ENCODE assay signal across 22 mouse cellular contexts in genomic region chr12:85381570-85381969, GRCm38 (mm10). TPM values are rescaled to one million over a fixed set of nuclear protein-coding genes. Genes with fewer than 3 reads are reported as not detected.
DNase-seq lines count a peak whose midpoint lies in the region; ATAC-seq and TF ChIP-seq lines count a peak whose summit lies in the region.
"Had no signal": no experiment of that assay in that cellular context is flagged by ENCODE, and none has a peak within 500 bp of the region (broad histone marks: within the 10 kb centered on the region; RNA-seq: fewer than 3 reads in every experiment).

No protein-coding gene starts in this region.

- no peaks in the 10 kb centered on the region for H3K36me3 ChIP-seq in lung, postnatal 0 days (ENCODE audit: insufficient read depth, low read length)
- H3K36me3 ChIP-seq in macrophage (ENCODE audit: inconsistent target): no peaks in the 10 kb centered on the region
- no peaks in the 10 kb centered on the region for H3K36me3 ChIP-seq in hindbrain, embryonic 16.5 days (ENCODE audit: control insufficient read depth, insufficient read depth, low read length)
- H3K36me3 ChIP-seq: embryonic facial prominence, embryonic 12.5 days; forebrain, embryonic 15.5 days; heart, embryonic 10.5 days; heart, embryonic 15.5 days; hindbrain, embryonic 10.5 days had no signal

- peak overlapping the region; percentile 49; the same call in 1 of the 2 replicates for H3K27ac ChIP-seq in lung, postnatal 0 days (ENCODE audit: low read length)
- H3K27ac ChIP-seq in bone marrow, adult 2 months (ENCODE audit: control insufficient read depth, insufficient read depth, low read depth, low read length, poor library complexity): peak overlapping the region; percentile 47; the same call in 1 of the 2 replicates
- peak overlapping the region; percentile 94 for H3K27ac ChIP-seq in macrophage
- H3K27ac ChIP-seq in hindbrain, embryonic 16.5 days (ENCODE audit: low read depth, low read length): no peak overlapping the region
- H3K27ac ChIP-seq: embryonic facial prominence, embryonic 12.5 days; forebrain, embryonic 15.5 days; heart, embryonic 10.5 days; heart, embryonic 15.5 days; hindbrain, embryonic 10.5 days; hindbrain, embryonic 14.5 days had no signal

- WGBS in lung, postnatal 0 days: 62% methylated on average over 6 of the region's 6 CpGs
- WGBS in bone marrow, adult 2 months: 59% methylated on average over 6 of the region's 6 CpGs
- WGBS in macrophage (ENCODE audit: missing documents): 32% methylated on average over 5 of the region's 6 CpGs
- WGBS in hindbrain, embryonic 16.5 days: 90% methylated on average over 6 of the region's 6 CpGs

- no peak overlapping the region for H3K4me2 ChIP-seq in lung, postnatal 0 days (replicated peaks; ENCODE audit: low read depth, low read length)
- no peak overlapping the region for H3K4me2 ChIP-seq in hindbrain, embryonic 16.5 days (ENCODE audit: low read length)
- H3K4me2 ChIP-seq: embryonic facial prominence, embryonic 12.5 days; forebrain, embryonic 15.5 days; heart, embryonic 15.5 days; hindbrain, embryonic 14.5 days had no signal

- peaks cover 9% of the 10 kb centered on the region; the same call in 1 of the 2 replicates for H3K4me1 ChIP-seq in lung, postnatal 0 days (ENCODE audit: insufficient read depth, low read depth, low read length)
- no peaks in the 10 kb centered on the region; the same call in none of the 2 replicates for H3K4me1 ChIP-seq in bone marrow, adult 2 months (ENCODE audit: control insufficient read depth, insufficient read depth, low read length)
- H3K4me1 ChIP-seq in hindbrain, embryonic 16.5 days (ENCODE audit: control insufficient read depth, insufficient read depth, low read depth, low read length): no peaks in the 10 kb centered on the region
- H3K4me1 ChIP-seq: embryonic facial prominence, embryonic 12.5 days; forebrain, embryonic 15.5 days; hindbrain, embryonic 10.5 days had no signal

- DNase-seq in lung, postnatal 0 days (ENCODE audit: low spot score): peak; percentile 68
- no peak for DNase-seq in lung, postnatal 14 days
- no peak for DNase-seq in adrenal gland, adult 8-10 months
- no peak for DNase-seq in urinary bladder, adult 18-20 months (ENCODE audit: low spot score in 2 of 2)
- DNase-seq: adrenal gland, postnatal 25 days; cerebellum, adult 11-12 months; cerebellum, adult 9-10 months; cerebellum, postnatal 25 days; gastrocnemius, postnatal 36 days; heart, adult 18-20 months had no signal

- H3K79me2 ChIP-seq in macrophage (ENCODE audit: inconsistent target): no peaks in the 10 kb centered on the region

- no peak overlapping the region for H3K4me3 ChIP-seq in lung, postnatal 0 days (ENCODE audit: low read depth, low read length)
- H3K4me3 ChIP-seq in bone marrow, adult 2 months (replicated peaks; ENCODE audit: control insufficient read depth, low read depth, low read length): no peak overlapping the region
- H3K4me3 ChIP-seq in macrophage (ENCODE audit: inconsistent target): no peak overlapping the region
- H3K4me3 ChIP-seq in hindbrain, embryonic 16.5 days (ENCODE audit: low read length): no peak overlapping the region
- H3K4me3 ChIP-seq: embryonic facial prominence, embryonic 12.5 days; forebrain, embryonic 15.5 days; heart, embryonic 10.5 days; heart, embryonic 15.5 days; hindbrain, embryonic 10.5 days had no signal

- TF ChIP-seq EP300 in lung, postnatal 0 days (IDR thresholded peaks at IDR 0.05): peak; percentile 81

- no peak for TF ChIP-seq CTCF in lung, postnatal 0 days (IDR thresholded peaks at IDR 0.05)
- no peak for TF ChIP-seq CTCF in bone marrow, adult 2 months (IDR thresholded peaks at IDR 0.05; ENCODE audit: control insufficient read depth, insufficient read depth, low read length)

- no peak for TF ChIP-seq POLR2A in bone marrow, adult 2 months (IDR thresholded peaks at IDR 0.05; ENCODE audit: borderline replicate concordance, control insufficient read depth, low read depth, low read length)

- no peaks in the 10 kb centered on the region for H3K27me3 ChIP-seq in lung, postnatal 0 days (replicated peaks; ENCODE audit: insufficient read depth, low read length)
- H3K27me3 ChIP-seq in hindbrain, embryonic 16.5 days (replicated peaks; ENCODE audit: control insufficient read depth, insufficient read depth, low read length): no peaks in the 10 kb centered on the region
- H3K27me3 ChIP-seq: CH12.LX; embryonic facial prominence, embryonic 12.5 days; forebrain, embryonic 15.5 days; heart, embryonic 15.5 days; Patski had no signal

- no peaks in the 10 kb centered on the region for H3K9me3 ChIP-seq in lung, postnatal 0 days (ENCODE audit: low read length)
- no peaks in the 10 kb centered on the region for H3K9me3 ChIP-seq in hindbrain, embryonic 16.5 days (ENCODE audit: control insufficient read depth, low read length)
- H3K9me3 ChIP-seq: embryonic facial prominence, embryonic 12.5 days; forebrain, embryonic 15.5 days; heart, embryonic 10.5 days; heart, embryonic 15.5 days; hindbrain, embryonic 10.5 days had no signal

- ATAC-seq in lung, postnatal 0 days: peak; percentile 51
- ATAC-seq in hindbrain, embryonic 16.5 days: no peak
- ATAC-seq: activated CD4-positive, CD25-positive, alpha-beta regulatory T cell, adult 4 months; forebrain, embryonic 15.5 days; Patski had no signal

- H3K9ac ChIP-seq in lung, postnatal 0 days (replicated peaks; ENCODE audit: low read depth): no peak overlapping the region
- no peak overlapping the region for H3K9ac ChIP-seq in hindbrain, embryonic 16.5 days (ENCODE audit: low read depth, low read length)
- H3K9ac ChIP-seq: embryonic facial prominence, embryonic 12.5 days; forebrain, embryonic 15.5 days; heart, embryonic 15.5 days; hindbrain, embryonic 14.5 days had no signal

RNA-seq across cellular contexts. Expression of gene Tmed10, which starts 6.9 kb away (rescaled TPM):
- 329 and 354 TPM in 2 replicates for polyA plus RNA-seq in lung, postnatal 0 days (2015; fragmentation: Nextera tagmentation; extraction: Ambion mirVana)
- 39.8 and 59.6 TPM in 2 replicates for polyA plus RNA-seq in bone marrow, adult 2 months (2011; ENCODE audit: insufficient read depth, insufficient read length, low replicate concordance, missing spikeins)
- 10 to 100 TPM; 36.3 to 96.9 (median 66.9) TPM for total RNA-seq in macrophage (2018; cell fraction: chromatin; rRNA removed)
- total RNA-seq in macrophage (2018; cell fraction: cytosol; rRNA removed): 100 to 1,000 TPM; 295 to 447 (median 378) TPM
- 100 to 1,000 TPM in 25 of 26 experiments, 10 to 100 TPM in 1; 64.6 to 378 (median 214) TPM for total RNA-seq in macrophage (2018; cell fraction: nucleus; rRNA removed)
- 317 to 419 TPM (median 387 TPM) in 3 replicates for polyA plus RNA-seq in macrophage (2018)
- total RNA-seq in adrenal gland, adult 8-10 months (2022): 100 to 1,000 TPM; 326 to 334 (median 331) TPM
- polyA plus RNA-seq in hindbrain, embryonic 16.5 days (2015; fragmentation: Nextera tagmentation; extraction: Ambion mirVana): 208 and 213 TPM in 2 replicates

RNA-seq across cellular contexts. Expression of gene Nek9, which starts 42.4 kb away (rescaled TPM):
- polyA plus RNA-seq in lung, postnatal 0 days (2015; fragmentation: Nextera tagmentation; extraction: Ambion mirVana): 11.1 and 11.5 TPM in 2 replicates
- polyA plus RNA-seq in bone marrow, adult 2 months (2011; ENCODE audit: insufficient read depth, insufficient read length, low replicate concordance, missing spikeins): 14.2 and 25.4 TPM in 2 replicates
- total RNA-seq in macrophage (2018; cell fraction: chromatin; rRNA removed): 100 to 1,000 TPM in 7 of 26 experiments, 10 to 100 TPM in 19; 60.5 to 127 (median 89.8) TPM
- 10 to 100 TPM; 44.3 to 72.9 (median 60.3) TPM for total RNA-seq in macrophage (2018; cell fraction: cytosol; rRNA removed)
- total RNA-seq in macrophage (2018; cell fraction: nucleus; rRNA removed): 10 to 100 TPM; 50.0 to 95.0 (median 69.6) TPM
- polyA plus RNA-seq in macrophage (2018): 40.7 to 65.1 TPM (median 55.7 TPM) in 3 replicates
- total RNA-seq in adrenal gland, adult 8-10 months (2022): 100 to 1,000 TPM in 3 of 4 experiments, 10 to 100 TPM in 1; 96.5 to 138 (median 126) TPM
- 9.9 and 13.7 TPM in 2 replicates for polyA plus RNA-seq in hindbrain, embryonic 16.5 days (2015; fragmentation: Nextera tagmentation; extraction: Ambion mirVana)
